Mouse (Mus musculus) retina, postnatal 7 days (tissue): ENCODE measurements around the gene Fiz1.

Experiments
- DNase-seq: peaks from one replicate; pipeline ENCODE4 v3.0.0-alpha.2; 2012; ENCODE audit warnings: low read depth, low spot score

Gene Fiz1

GRCm38 (mm10) chr7:5014251-5015117 is at the start of gene Fiz1, which contains the start of gene Zfp524:
Gene Fiz1, minus strand, starts transcription at chr7:5014697.
Gene Zfp524, plus strand, starts transcription at chr7:5014415.
- peak; percentile 98 for DNase-seq

GRCm38 (mm10) chr7:5062360-5063001 is 48.0 kb upstream of the Fiz1 start:
- peak; percentile 75 for DNase-seq

- DNase-seq: peak; percentile 82
Observed at GRCm38 (mm10) chr7:5061774-5062359, 47.4 kb upstream of the Fiz1 start, which contains the start of gene U2af2. Gene U2af2, plus strand, starts transcription at chr7:5062143.

- peak; percentile 96 for DNase-seq
Observed at GRCm38 (mm10) chr7:5060944-5061773, 46.7 kb upstream of the Fiz1 start.

- peak; percentile 67 for DNase-seq
Observed at GRCm38 (mm10) chr7:5060239-5060731, 45.8 kb upstream of the Fiz1 start.

- no peak for DNase-seq
Observed at GRCm38 (mm10) chr7:5059421-5059820, 44.9 kb upstream of the Fiz1 start.

- no peak for DNase-seq
Observed at GRCm38 (mm10) chr7:5058631-5059030, 44.1 kb upstream of the Fiz1 start.

DNA sequence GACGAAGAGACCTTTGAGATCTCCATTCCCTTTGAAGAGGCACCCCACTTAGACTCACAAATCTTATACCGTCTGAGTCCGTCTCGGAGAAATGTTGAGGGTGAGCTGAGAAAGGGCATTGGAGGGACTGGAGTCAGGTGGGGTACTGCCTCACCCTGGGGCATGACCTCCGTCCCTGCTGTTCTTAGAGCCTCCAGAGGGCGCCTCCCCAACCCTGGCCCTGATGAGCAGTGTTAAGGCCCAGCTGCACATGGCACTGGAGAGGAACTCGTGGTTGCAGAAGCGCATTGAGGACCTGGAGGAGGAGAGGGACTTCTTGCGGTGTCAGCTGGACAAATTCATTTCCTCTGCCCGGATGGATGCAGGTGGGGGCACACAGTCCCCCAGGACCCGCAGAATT is 43.3 kb upstream of the Fiz1 start:
- no peak for DNase-seq

DNA sequence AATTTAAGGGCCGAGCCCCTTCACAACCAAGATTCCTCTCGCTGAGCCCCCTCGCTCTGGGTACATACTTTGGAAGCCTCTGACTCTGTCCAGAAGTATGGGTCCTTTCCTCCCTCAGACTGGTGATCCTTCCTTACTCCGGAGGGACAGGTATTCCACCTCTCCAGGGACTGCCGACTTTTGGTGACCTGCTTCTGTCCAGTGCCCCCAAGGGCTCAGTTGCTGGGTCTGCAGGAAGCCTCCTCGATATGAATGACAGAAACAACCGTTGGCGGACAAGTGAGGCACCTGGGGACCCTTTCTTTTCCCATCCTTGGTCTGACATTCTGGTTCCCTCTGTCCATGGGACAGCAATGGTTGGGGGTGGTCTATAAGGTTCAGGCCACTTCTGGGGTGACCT is 42.9 kb upstream of the Fiz1 start:
- no peak for DNase-seq

GRCm38 (mm10) chr7:5056651-5057263 is 42.3 kb upstream of the Fiz1 start:
- DNase-seq: no peak

DNA sequence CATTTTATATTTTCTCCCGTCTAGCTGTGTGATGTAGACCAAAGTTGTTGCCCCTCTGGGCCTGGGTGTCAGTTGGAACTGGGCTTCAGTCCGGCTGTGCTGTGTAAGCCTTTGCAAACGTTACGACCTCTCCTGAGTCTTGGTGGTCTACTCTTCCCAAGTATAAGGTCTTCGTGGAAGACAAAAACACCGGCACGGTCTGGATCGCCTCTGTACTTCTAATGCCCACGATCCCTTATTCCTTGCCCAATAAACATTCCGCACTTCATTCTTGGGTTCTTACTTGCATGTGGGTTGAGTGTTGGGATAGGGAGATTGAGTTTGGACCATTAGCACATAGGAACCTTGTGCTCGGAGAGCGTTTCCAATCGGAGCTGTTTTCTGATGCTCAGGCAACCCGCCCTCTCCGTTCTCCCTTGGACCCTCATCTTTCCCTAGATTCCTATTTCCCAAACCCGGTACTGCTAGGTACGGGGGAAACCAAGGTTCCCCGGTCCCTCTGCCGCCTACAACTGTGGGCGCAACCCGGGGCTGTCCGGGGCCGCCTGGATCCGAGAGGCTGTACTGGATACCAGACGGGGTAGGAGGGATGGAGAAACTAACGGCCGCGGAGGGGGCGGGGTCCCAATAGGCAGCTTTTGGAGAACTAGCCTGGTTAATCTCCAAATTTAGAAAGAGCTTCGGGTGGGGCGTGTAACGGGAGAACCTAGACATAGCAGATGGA is 39.1 kb upstream of the Fiz1 start:
- no peak for DNase-seq

- DNase-seq: no peak
Observed at GRCm38 (mm10) chr7:5052931-5053343, 38.4 kb upstream of the Fiz1 start.

GRCm38 (mm10) chr7:5052438-5052837 is 37.9 kb upstream of the Fiz1 start:
- DNase-seq: no peak

DNA sequence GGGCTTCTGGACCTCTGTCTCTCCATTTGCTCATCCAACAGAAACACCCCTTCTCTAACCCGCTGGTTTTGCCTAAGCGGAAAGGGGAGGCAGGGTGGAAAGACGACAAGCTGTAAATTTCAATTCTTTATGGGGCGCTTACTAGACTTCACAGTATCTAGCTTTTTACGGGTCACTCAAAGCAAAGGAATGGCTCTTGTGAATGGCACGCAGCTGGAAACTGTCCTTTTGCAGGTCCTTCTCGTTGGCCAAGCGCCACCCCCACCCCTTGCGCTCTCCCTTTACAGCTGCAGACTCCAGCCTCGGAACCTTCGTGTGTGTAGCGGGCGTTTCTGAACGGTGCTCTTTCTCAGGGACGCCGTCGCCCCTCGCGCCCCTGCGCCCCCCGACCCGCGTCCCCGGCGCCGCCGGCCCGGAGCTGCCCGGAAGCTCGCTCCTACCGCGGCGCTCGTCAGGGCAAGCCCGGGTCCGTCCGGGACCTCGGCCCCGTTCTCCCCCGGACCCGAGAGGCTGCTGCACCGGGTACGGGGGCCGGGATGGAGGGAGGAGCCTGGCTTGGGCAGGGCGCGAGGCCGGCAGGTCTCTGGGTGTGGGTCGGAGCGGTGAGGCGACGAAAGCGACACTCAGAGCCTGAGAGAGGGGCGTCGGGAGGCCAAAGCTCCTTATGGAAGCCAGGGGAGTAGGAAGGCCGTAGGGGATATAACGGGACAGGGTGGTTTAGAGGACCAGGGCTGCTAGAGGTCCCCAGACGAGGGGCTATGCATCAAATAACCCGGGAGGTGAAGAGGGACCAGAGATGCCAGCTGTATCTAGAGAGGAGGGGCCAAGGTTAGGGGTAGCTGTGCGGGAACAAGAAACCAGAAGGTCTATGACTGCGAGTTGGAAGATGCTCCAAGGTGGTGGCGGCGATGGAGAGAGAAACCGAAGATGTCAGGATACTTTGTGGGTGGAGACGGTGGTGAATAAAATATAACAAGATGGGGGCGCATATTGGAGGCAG is 37.0 kb upstream of the Fiz1 start, which contains the start of gene Zfp580:
Zfp580 (plus strand) TSS at position 346 of the 1,000 bp plus-strand sequence.
- DNase-seq: peak; percentile 75

DNA sequence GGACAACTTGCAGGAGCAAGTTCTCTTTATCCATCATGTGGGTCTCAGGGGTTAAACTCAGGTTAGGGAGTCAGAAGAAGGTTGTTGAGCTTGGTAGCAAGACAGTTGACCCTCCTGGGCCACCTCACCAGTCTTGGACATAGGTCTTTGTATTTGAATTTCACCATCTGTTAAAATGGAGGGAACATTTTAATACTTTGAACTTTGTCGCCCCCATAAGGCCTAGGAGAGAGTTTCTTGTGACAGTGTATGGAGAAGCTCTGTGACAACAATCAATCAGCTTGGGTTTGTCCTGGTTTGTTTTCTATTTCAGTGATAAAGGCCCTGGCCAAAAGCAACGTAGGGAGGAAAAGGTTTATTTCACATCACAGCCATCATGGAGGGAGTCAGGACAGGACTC is 32.8 kb upstream of the Fiz1 start:
- peak; percentile 56 for DNase-seq

GRCm38 (mm10) chr7:5046112-5046511 is 31.6 kb upstream of the Fiz1 start:
- no peak for DNase-seq

DNA sequence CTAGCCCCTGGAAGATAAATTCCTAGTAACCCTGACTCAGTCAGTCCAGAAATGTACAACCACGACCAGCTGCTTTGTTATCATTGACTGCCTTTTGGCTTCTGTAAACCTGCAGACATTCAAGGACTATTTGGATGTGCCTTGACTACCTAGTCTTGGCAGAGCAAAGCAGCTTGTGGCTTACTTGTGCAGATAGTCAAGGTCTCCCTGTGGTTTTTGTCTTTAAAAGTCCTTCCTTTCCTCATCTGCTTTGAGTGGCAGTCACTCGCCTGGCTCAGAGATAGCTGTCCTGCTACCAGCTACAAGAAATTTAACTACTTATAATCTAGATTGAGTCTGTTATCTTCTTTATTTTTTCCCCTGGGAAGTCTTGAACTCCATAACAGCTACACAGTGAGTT is 30.5 kb upstream of the Fiz1 start:
- DNase-seq: no peak

DNA sequence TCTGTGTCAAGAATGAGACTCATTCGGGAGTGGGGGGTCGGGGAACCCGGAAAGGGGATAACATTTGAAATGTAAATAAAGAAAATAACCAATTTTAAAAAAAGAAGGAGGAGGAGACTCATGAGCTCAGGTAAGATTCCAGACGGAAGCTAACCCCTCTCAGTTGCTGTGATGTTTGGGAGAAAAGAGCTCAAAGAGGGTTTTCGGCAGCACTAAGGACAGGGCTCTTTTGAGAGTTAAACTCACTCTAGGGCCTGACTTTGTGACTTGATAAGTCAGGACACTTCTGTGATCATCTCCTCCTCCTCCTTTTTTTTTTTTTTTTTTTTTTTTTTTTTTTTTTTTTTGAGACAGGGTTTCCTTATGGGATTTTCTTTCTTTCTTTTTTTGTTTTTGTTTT is 24.4 kb upstream of the Fiz1 start:
- DNase-seq: no peak
